Mouse (Mus musculus): Measurements from ENCODE around the gene Cdyl2.

Cdyl2 gene

DNA sequence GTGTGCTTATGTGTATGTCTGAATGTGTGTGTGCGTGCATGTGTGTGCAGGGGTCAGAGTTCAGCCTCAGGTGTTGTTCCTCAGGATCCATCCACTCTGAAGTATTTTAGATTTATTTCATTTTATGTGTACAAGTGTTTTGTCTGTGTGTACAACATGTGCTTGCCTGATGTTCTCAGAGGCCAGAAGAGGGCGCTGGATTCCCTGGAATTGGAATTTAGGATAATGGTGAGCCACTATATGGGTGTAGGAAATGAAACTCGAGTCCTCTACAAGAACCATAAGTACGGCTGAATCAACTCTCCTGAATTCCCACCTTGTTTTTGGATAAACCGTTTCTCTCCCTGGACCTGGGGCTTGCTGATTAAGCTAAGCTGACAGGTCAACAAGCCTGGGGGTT is 61.2 kb downstream of the Cdyl2 start:
- no peak for DNase-seq (ENCODE audit: low spot score)

DNA sequence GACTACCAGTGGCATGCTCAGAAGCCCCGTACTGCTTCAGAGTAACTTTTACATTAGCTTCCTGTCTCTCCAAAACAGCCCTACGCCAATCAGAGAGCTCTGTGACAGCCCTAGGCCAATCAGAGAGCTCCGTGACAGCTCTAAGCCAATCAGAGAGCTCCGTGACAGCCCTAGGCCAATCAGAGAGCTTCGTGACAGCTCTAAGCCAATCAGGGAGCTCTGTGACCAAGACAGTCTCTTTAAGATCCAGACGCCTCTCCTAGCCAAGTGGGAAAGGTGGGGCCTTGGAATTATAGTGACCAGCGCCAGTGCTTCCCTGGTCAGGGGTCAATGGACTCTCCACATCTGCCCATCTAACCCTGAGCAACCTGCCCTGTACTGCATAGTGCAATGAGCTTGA is 62.2 kb downstream of the Cdyl2 start:
- no peak for DNase-seq (ENCODE audit: low spot score)

DNA sequence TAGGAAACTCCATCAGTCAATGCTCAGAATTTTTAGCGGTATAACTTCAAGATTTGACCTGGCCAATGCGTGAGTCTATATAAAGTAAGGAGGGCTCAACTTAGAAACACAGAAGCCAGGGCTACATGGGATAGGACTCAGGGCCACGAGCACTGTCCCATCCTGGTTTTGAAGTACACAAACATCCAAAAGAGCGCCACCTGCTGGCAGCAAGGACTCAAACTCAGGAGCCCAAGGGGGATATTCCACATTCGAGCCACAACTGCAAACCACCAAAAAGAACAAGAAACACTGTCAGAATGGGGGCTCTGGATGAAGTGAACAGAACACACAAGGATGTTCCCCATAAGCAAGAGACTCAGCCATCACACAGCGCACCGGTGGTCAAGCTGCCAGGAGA is 63.8 kb downstream of the Cdyl2 start:
- DNase-seq (ENCODE audit: low spot score) = no peak

DNA sequence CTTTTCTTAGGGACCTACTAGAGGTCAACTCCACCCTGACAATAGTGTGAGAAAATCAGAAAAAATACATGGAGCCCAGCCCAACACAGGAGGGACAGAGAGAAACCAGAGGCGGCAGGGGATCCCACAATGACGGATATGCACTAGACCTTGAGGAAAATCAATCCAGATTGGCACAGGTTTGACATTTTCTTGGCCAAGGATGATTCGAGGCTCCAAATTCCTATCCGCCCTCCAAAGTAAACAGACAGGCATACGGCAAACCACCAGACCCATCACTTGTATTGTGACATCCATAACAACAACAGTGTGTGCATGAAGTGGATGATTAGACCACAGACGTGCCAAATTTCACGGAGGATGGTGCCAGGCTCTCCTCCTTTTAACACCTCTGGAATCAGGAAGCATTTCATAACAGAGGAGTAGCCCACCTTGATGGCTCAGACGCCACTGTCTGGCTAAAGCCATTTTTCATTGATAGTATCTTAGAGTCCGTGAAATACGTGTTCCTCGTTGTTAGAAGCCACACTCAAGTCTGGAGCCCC is 65.9 kb downstream of the Cdyl2 start:
- no peak for DNase-seq (ENCODE audit: low spot score)

DNA sequence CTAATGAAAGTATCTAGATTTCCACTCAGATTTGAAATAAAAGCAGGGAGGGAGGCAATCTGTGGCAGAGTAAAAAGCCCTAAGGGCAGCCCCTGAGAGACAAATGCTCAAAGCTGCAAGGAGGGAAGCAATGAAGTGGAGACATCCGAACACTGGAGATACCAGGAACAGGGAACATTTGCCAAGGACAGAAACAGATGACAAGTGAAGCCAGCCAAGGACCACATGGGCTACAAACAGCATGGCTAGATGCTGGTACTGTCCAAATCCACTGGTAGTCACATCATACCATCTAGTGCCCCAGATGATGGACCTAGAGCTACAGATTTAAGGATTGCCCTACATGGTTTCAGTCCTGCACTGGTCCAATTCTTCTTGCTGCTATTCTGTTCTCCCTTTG is 71.3 kb downstream of the Cdyl2 start:
- no peak for DNase-seq (ENCODE audit: low spot score)

DNA sequence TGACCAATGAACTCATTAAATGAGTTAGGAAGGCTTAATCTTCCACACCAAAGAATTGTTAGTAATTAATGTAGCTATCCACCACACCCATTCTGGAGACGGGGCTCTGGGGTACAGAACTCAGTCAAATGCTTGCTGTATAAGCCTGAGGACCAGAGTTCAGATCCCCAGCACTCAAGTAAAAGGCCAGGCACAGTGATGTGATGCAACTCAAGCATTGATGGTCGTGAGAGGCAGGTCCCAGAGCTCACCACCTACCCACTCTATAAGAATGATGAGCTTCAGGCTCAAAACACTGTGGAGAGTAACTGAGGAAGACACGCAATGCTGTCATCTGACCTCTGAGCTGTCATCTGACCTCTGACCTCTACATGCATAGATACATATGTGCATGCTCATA is 76.0 kb downstream of the Cdyl2 start:
- DNase-seq (ENCODE audit: low spot score) = no peak

DNA sequence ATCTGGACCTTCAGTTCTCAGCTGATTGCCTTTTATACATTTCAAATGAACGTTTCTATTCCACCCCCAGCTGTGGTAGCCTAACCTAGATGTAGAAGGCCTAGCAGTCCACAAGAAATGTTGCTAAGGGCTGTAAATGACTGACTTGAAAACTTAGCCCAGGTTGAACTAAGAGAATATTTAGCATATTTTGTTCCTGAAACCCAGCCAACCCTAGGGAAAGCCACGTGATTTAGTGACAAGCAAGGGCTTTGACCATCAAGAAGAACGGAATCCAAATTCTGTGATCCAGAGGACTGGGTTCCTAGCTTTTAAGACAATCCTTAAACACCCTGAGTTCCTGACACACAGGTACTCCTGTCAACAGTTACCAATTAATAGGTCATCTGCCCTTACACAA is 77.9 kb downstream of the Cdyl2 start:
- DNase-seq (ENCODE audit: low spot score) = no peak

DNA sequence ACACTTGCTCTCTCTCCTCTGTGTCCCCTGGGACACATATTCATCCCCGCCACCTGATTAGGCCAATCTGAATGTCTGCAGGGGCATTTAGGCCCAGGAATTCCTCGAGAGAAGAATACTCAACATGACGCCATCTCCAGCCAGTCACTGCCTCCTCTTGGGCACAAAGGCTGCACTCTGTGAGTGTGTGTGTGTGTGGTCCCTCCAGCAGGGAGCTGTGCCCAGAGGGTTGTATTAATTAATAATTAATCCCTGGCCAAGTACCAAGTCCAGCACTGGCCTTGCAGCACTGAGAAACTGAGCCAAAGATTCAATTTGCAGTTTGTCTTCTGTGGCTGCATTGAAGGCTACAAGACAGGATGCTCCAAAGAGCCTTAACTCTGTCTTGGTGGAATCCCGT is 79.8 kb downstream of the Cdyl2 start:
- DNase-seq (ENCODE audit: low spot score) = no peak

DNA sequence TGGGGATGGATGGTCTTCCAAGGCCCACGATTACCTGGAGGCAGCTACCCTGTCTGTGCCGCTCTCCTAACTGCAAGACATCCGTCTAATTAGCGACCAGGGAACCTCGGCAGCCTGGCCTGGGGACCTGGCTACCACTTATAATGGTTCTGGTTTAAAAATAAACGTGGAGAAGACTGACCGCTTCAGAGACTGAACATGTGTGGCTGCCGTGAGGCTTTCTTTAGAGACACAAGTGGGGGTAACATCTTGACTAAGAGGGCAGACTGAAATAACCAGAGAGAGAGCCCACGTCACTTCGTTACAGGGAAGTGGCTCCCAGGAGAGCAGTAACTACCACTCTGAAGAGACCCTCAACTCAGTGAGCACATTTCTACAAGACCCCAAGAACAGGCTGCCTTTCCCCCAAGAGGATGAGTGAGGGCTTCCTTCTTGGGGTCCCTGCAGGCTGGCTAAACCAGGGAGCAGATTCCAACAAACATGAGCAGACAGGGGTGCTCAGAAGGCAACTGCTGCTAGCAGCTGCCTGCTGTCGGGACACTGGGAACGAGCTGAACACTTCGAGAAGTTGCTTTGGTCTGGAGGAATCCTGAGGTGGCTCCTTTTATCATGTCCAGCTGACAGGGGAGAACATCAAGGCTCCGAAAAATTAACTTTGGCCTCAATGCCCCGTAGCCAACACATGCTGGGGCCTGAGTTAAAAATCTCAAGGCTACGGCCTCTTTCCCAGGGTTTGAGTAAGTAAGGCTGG is 82.6 kb downstream of the Cdyl2 start:
- DNase-seq (ENCODE audit: low spot score) = no peak

DNA sequence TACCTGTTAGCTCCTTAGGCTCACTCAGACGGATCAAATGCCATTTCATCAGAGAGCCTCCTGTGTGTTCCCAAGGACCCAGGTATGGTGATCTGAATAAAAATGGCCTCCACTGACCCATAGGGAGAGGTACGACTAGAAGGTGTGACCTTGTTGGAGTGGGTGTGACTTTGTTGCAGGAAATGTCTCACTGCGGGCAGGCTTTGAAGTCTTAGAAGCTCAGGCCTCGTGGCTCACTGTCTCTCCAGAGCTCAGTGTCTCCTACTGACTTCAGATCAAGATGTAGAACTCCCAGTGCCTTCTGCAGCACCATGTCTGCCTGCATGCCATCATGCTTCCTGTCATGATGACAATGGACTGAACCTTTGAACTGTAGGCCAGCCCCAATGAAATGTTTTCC is 87.4 kb downstream of the Cdyl2 start:
- no peak for DNase-seq (ENCODE audit: low spot score)

DNA sequence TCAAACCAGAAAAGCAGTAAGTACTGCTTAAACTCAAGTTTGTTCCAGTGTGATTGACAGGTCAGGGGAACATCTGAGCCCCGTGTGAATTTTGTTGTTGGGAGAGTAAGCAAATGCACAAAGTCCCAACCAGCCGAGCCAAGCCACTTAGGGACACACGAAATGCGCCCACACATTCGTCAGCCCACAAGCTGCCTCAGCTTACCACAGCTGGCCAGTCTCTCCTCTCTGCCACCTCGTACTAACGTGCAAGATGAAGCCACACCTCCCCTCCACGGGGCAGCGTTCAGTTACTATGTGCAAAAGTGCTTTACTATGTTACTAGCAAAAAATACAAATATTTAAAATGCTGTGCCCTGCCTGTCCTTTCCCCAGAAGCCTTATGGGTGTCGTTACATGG is 91.9 kb downstream of the Cdyl2 start:
- no peak for DNase-seq (ENCODE audit: low spot score)

DNA sequence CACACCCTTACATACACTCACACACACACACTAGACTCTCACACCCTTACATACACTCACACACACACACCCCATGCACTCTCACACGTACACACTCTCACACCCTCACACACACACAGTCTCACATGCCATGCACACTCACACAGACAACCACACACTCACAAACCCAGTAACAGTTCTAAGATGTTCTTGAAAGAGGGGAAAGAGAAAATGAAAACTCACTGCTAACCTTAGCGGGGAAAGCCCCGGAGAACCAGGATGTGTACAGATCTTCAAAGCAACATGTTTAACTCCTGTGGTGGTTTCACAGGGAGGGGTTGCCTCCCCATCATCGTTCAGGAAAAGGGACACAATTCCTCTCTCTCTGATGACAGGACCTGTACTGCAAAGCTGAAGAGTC is 94.8 kb downstream of the Cdyl2 start:
- no peak for DNase-seq (ENCODE audit: low spot score)

DNA sequence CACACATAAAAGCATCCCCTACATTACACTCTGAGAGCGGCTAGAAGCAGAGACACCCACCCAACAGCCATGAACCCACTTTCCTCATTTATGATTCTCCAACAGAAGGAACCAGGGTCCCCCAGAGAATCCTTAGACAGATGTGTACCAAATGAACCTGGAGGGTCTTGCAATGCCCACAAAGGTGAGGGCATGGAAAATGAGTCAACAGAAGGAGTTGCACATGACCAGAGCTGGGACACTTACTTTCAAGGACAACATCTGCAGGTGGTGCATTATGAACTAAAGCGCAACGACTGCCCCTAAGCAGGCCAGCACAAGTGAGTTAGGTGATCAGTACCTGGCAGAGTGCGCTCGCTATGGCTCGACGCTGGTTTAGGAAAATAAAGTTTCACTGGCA is 95.6 kb downstream of the Cdyl2 start:
- no peak for DNase-seq (ENCODE audit: low spot score)

DNA sequence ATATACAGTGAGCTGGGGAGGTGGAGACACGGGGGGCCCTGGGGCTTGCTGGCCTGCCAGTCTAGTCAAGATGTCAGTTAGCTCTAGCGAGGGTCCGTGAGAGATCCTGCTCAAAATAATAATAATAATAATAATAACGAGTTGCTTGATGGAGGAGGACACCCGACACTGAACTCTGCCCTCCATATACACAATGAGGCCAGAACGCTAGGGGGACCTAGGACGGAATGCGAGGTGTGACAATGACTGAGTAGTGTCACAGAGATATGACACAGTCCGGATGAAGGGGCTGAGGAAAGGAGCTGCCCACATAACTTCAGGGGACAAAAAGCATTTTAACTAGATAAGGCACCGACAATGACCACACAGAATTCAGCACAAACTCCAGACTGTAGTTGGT is 96.4 kb downstream of the Cdyl2 start:
- no peak for DNase-seq (ENCODE audit: low spot score)

DNA sequence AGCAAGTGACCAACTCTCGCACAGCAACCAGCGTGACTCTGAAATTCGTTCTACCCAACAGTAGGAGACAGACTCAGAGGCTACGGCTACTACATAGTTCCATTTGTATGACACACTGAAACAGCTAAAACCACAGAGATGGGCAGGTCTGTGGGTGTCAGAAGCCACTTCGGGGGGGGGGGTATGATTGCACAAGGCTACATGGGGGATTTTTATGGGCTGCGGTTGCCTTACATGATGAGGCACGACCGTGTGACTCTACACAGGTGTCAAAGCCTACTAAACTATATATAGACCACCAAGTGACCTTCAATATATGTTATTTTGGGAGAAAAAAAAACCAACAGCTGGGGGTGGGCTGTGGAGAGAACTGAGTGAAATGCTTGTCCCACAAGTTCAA is 96.8 kb downstream of the Cdyl2 start:
- no peak for DNase-seq (ENCODE audit: low spot score)

DNA sequence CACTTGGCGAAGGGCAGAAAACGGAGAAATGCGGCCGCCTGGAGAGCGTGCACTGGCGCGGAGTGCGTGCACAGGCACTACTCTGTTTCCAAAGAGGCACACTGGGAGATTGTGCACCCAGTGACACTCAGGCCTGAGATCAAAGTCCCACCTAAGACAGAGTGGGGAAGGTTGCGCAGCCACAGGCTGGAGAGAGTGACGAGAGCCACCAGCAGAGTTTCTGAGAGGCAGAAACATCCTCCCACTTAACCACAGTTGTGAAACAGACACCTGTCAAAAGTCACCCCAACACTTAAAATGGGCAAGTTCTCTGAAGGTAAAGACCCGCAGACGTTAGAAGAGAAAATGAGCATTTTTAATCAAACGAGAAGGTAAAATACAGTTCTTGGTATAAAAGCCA is 97.5 kb downstream of the Cdyl2 start:
- DNase-seq (ENCODE audit: low spot score) = no peak

DNA sequence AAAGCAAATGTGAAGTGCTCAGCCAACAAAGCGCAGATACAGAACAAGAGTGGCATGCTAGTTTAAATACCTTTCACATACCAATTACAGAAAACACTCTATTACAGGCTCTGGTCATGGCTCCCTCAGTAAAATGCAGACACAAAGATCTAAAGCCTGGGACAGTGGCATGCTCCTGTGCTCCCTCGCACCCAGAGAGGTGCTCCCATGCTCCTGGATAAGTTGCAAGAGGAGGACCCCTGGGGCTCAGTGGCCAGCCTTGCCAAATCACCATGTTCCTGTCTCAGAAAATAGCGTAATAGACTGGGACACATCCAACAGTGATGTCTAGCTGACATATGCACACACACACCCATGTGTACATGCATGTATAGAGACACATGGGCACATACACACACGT is 98.4 kb downstream of the Cdyl2 start:
- DNase-seq (ENCODE audit: low spot score) = no peak

DNA sequence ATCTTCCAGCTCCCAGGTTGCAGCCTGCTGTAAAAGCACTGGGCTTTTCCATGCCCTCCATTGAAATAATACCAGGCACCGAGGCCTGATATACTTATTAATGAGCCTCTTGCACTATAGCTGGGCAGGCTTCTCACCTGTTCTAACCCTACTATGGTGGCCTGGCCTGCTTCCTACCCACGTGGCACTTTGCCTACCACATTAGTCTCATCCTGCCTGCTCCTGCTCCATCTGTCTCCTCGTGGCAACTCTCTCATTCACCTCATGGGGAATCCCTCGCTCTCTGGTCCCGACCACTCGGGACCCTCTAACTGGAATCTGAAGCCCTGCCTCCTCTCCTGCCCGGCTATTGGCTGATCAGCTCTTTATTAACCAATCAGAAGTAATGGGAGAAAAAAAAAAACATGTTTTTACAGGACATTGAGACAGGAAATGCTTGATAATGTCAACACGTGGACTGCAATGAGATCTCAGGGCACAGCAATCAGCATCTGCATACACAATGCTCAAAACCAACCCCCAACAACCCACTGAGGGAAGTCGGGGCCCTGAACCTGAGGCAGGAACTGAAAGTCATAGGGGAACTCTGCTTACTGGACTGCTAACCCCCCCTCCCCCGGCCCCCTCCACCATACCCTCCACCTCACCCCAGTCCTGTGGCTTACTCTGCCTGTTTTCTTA is 99.2 kb downstream of the Cdyl2 start:
- DNase-seq (ENCODE audit: low spot score) = no peak

DNA sequence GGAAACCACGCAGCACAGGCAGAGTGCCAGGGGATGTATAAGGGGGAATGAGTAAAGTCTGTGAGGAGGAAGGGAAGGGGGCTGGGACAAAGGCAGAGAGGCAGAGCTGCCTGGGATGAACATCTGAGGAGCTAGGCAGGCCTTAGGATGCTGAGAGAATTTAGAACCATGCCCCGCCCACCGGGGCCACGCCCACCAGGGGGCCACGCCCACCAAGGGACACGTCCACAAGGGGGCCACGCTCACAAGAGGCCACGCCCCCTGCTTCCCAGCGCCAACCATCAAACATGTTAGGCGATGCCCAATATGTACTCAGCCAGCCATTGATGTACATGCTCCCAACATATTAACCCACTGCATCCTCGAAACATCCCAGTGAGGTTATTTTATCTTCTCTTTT is 102.7 kb downstream of the Cdyl2 start:
- no peak for DNase-seq (ENCODE audit: low spot score)

DNA sequence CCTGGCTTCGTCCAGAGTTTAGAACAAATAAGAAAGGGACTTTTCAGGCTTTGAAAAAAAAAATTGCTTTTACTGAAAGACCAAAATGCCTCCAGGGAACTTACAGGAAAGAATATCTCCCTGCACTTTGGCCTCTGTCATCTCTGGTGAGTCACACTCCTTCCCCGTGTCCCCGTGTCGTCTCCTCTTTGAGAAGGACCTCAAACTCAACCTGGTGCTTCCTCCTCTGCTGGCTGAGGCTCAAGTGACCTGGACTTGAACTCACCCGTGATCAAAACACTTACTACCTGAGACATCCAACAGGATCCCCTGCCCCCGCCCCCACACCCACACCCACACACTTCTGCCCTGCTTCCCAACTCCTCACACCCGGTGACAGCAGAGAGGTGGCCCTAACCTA is 103.8 kb downstream of the Cdyl2 start:
- no peak for DNase-seq (ENCODE audit: low spot score)

DNA sequence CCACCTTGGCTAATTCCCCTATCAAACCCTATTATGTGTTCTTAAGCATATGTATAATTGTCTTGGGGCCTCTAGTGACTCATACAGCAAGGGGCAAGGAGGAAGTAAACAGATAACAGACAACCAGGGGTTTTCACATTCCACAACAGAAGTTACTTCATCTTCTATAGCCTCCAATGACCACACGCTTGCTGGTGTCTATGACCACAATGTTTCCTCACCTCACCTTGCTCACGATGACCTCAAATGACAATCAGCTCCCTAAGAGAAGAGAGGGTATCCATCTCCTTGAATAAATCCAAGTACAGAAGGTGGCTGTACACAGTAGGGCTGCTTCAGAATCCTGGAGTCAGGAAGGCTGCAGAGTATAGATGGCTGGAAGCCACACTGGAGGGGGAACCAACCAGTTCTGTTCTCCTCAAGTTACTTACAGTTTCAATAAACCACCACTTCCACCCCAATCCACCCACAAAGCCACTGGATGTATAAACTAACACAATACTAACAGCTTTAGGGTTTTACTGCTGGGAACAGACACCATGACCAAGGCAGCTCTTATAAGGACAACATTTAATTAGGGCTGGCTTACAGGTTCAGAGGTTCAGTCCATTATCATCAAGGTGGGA is 104.8 kb downstream of the Cdyl2 start:
- DNase-seq (ENCODE audit: low spot score) = no peak

DNA sequence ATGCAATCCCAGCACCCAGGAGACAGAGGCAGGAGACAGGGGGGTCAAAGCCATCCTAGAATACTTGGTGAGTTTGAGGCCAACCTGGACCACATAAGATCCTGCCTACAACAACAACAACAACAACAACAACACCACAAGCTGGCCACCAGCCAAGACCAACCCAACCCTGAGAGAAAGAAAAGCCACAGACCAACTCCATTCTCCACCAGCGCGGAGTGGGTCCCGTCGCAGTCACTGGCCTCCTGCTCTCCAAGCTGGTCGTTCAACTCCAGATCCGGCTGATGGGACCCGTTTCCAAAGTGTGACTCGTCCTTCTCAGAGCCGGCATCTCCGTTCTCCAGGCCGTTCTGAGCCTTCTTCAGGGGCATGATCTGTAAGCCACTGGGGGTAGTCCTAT is 109.2 kb downstream of the Cdyl2 start:
- no peak for DNase-seq (ENCODE audit: low spot score)

DNA sequence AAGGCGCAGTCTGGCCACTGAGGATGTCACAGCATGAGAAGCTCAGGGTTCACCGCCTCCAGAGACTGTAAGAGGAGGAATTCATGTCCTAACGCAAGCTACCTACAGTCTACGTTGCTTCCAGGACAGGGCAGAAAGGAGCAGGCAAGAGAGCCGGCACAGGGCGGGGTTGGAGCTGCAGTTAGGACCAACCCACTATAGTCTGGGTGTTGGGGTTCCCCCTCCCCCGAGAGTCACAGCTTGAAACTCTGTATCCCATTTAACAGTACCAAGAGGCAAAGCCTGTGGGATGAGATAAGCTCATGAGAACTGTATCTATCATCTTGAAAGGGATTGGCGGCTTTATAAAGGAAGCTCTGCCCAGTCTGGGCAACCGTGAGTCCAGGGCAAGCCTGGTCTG is 110.5 kb downstream of the Cdyl2 start:
- DNase-seq (ENCODE audit: low spot score) = no peak
